Mouse (Mus musculus): ENCODE data around the gene Tmprss5. TPM values are rescaled to one million over a fixed set of nuclear protein-coding genes. Genes with fewer than 3 reads are reported as not detected.

Tmprss5 gene
- polyA plus RNA-seq, 1 experiment from 2014 or later = 0.86 TPM

- H3K27ac ChIP-seq (ENCODE audit: low read depth, low read length) = no peak overlapping the region
- H3K27me3 ChIP-seq (replicated peaks; ENCODE audit: control insufficient read depth, insufficient read depth, low read length) = no peaks in the 10 kb centered on the region
- no peak for TF ChIP-seq CTCF (IDR thresholded peaks at IDR 0.05; ENCODE audit: low read depth)
- 83% methylated on average over 3 of the region's 3 CpGs for WGBS
- no peaks in the 10 kb centered on the region for H3K4me1 ChIP-seq (replicated peaks; ENCODE audit: control insufficient read depth, insufficient read depth, low read length)
- no peak for ATAC-seq
- no peak overlapping the region for H3K9ac ChIP-seq (ENCODE audit: low read depth, low read length)
- no peak overlapping the region for H3K4me3 ChIP-seq (ENCODE audit: low read depth, low read length)
- no peak overlapping the region for H3K4me2 ChIP-seq (replicated peaks; ENCODE audit: low read depth)
- no peaks in the 10 kb centered on the region for H3K9me3 ChIP-seq (ENCODE audit: control insufficient read depth)
- peaks cover 63% of the 10 kb centered on the region for H3K36me3 ChIP-seq (ENCODE audit: control insufficient read depth, insufficient read depth)
Measured at GRCm38 (mm10) chr9:49076847-49077246, 4.2 kb upstream of the Tmprss5 start.

DNA sequence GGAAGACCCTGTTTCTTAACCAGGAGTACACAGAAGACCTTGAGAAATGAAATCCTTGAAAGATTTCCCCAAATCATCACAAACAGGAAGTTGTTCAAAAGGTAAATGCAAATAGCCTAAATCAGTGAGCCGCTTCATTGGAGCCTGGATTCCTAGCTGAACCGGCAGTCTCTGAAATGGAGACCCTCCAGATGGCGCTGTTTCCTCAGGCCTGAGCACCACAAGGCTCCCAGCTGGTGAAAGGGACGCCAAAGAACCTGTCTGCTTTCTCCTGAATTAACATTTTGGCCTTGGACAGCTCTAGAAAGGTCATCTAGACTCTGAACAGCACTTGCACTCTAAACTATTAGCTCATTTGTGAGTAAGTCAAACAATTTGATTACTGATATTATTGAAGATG is 501 bp downstream of the Tmprss5 start:
- peaks cover 27% of the 10 kb centered on the region for H3K36me3 ChIP-seq (ENCODE audit: control insufficient read depth, insufficient read depth)
- peak; percentile 90 for TF ChIP-seq CTCF (IDR thresholded peaks at IDR 0.05; ENCODE audit: low read depth)
- no peak overlapping the region for H3K9ac ChIP-seq (ENCODE audit: low read depth, low read length)
- WGBS = 10% methylated on average over 4 of the region's 4 CpGs
- no peak for ATAC-seq
- H3K9me3 ChIP-seq (ENCODE audit: control insufficient read depth) = no peaks in the 10 kb centered on the region
- H3K4me3 ChIP-seq (ENCODE audit: low read depth, low read length) = no peak overlapping the region
- H3K4me1 ChIP-seq (replicated peaks; ENCODE audit: control insufficient read depth, insufficient read depth, low read length) = no peaks in the 10 kb centered on the region
- no peak overlapping the region for H3K27ac ChIP-seq (ENCODE audit: low read depth, low read length)
- H3K27me3 ChIP-seq (replicated peaks; ENCODE audit: control insufficient read depth, insufficient read depth, low read length) = no peaks in the 10 kb centered on the region
- H3K4me2 ChIP-seq (replicated peaks; ENCODE audit: low read depth) = no peak overlapping the region

DNA sequence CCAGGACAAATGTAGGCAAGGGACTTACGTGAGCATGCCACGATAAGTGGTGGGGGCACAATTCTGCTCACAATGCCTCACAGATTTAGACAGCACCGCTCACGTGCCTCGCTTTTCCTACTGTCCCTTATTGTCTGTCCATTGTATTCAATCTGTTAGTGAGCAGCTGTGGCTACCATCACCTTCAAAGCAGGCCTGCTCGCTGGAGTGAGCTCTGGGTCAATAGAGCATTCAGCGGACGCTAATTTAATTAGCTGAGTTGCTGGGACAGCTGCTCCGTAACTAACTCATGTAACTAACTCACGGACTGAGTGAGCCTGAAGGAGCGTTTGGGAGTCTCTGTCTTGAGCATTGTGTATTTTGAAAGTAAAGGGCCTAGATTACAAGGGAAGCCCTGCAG is 6.3 kb downstream of the Tmprss5 start:
- Histone ChIP-seq H3K4me3 (ENCODE audit: low read depth, low read length) (no peak overlapping the region), H3K27ac (ENCODE audit: low read depth, low read length) (no peak overlapping the region), H3K4me2 (replicated peaks; ENCODE audit: low read depth) (no peak overlapping the region), H3K9me3 (ENCODE audit: control insufficient read depth) (no peaks in the 10 kb centered on the region), H3K4me1 (replicated peaks; ENCODE audit: control insufficient read depth, insufficient read depth, low read length) (no peaks in the 10 kb centered on the region), H3K9ac (ENCODE audit: low read depth, low read length) (no peak overlapping the region), H3K36me3 (ENCODE audit: control insufficient read depth, insufficient read depth) (no peaks in the 10 kb centered on the region), H3K27me3 (replicated peaks; ENCODE audit: control insufficient read depth, insufficient read depth, low read length) (no peaks in the 10 kb centered on the region)
- no peak for TF ChIP-seq CTCF (IDR thresholded peaks at IDR 0.05; ENCODE audit: low read depth)
- no peak for ATAC-seq
- WGBS = 66% methylated on average over 11 of the region's 11 CpGs

DNA sequence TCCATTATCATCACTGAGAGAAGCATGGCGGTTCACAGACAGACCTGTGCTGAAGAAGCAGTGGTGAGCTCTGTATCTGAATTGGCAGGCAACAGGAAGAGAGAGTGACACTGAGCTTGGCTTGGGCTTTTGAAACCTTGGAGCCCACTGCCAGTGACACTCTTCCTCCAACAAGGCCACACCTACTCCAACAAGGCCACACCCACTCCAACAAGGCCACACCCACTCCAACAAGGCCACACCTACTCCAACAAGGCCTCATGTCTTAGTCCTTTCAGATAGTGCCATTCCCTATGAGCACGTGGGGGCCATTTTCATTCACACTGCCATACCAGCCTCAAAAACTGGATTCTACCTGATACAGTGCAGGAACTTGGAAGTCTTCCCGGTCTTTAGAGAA is 17.8 kb downstream of the Tmprss5 start:
- Histone ChIP-seq H3K4me3 (ENCODE audit: low read depth, low read length) (no peak overlapping the region), H3K27ac (ENCODE audit: low read depth, low read length) (no peak overlapping the region), H3K27me3 (replicated peaks; ENCODE audit: control insufficient read depth, insufficient read depth, low read length) (no peaks in the 10 kb centered on the region), H3K4me1 (replicated peaks; ENCODE audit: control insufficient read depth, insufficient read depth, low read length) (no peaks in the 10 kb centered on the region), H3K9me3 (ENCODE audit: control insufficient read depth) (no peaks in the 10 kb centered on the region), H3K4me2 (replicated peaks; ENCODE audit: low read depth) (no peak overlapping the region), H3K36me3 (ENCODE audit: control insufficient read depth, insufficient read depth) (no peaks in the 10 kb centered on the region), H3K9ac (ENCODE audit: low read depth, low read length) (no peak overlapping the region)
- TF ChIP-seq CTCF (IDR thresholded peaks at IDR 0.05; ENCODE audit: low read depth) = no peak
- 93% methylated on average over 3 of the region's 3 CpGs for WGBS
- ATAC-seq = no peak

- H3K9me3 ChIP-seq (ENCODE audit: control insufficient read depth) = no peaks in the 10 kb centered on the region
- no peaks in the 10 kb centered on the region for H3K4me1 ChIP-seq (replicated peaks; ENCODE audit: control insufficient read depth, insufficient read depth, low read length)
- no peak overlapping the region for H3K4me2 ChIP-seq (replicated peaks; ENCODE audit: low read depth)
- no peak overlapping the region for H3K4me3 ChIP-seq (ENCODE audit: low read depth, low read length)
- H3K9ac ChIP-seq (ENCODE audit: low read depth, low read length) = no peak overlapping the region
- H3K27ac ChIP-seq (ENCODE audit: low read depth, low read length) = no peak overlapping the region
- H3K36me3 ChIP-seq (ENCODE audit: control insufficient read depth, insufficient read depth) = no peaks in the 10 kb centered on the region
- no peak for TF ChIP-seq CTCF (IDR thresholded peaks at IDR 0.05; ENCODE audit: low read depth)
- WGBS = 25% methylated on average over 1 of the region's 1 CpGs
- no peak for ATAC-seq
- H3K27me3 ChIP-seq (replicated peaks; ENCODE audit: control insufficient read depth, insufficient read depth, low read length) = no peaks in the 10 kb centered on the region
Measured at GRCm38 (mm10) chr9:49102328-49102727, 21.3 kb downstream of the Tmprss5 start.

DNA sequence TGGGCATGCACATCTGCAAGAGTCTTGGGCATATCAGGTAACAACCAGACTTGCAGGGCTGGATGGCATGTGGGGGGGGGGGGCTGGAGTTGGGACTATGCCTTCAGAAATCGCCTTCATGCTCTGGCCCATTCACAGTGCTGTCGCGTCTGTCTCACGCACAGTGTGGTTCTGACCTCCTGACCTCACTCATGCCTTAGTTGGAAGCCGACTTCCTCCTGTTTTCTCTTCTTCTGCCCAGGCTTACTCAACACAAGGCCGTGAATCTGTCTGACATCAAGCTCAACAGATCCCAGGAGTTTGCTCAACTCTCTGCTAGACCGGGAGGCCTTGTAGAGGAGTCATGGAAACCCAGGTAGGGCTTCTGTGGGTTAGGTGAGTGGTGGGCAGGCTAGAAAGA is 28.0 kb downstream of the Tmprss5 start:
- ATAC-seq = no peak
- H3K27ac ChIP-seq (ENCODE audit: low read depth, low read length) = no peak overlapping the region
- no peaks in the 10 kb centered on the region for H3K36me3 ChIP-seq (ENCODE audit: control insufficient read depth, insufficient read depth)
- H3K9ac ChIP-seq (ENCODE audit: low read depth, low read length) = no peak overlapping the region
- no peak overlapping the region for H3K4me3 ChIP-seq (ENCODE audit: low read depth, low read length)
- H3K4me2 ChIP-seq (replicated peaks; ENCODE audit: low read depth) = no peak overlapping the region
- H3K4me1 ChIP-seq (replicated peaks; ENCODE audit: control insufficient read depth, insufficient read depth, low read length) = no peaks in the 10 kb centered on the region
- no peak for TF ChIP-seq CTCF (IDR thresholded peaks at IDR 0.05; ENCODE audit: low read depth)
- WGBS = 67% methylated on average over 7 of the region's 7 CpGs
- H3K9me3 ChIP-seq (ENCODE audit: control insufficient read depth) = no peaks in the 10 kb centered on the region
- no peaks in the 10 kb centered on the region for H3K27me3 ChIP-seq (replicated peaks; ENCODE audit: control insufficient read depth, insufficient read depth, low read length)

All from intestine, postnatal 0 days (tissue).